Mouse (Mus musculus) neural tube, embryonic 11.5 days (tissue): ENCODE measurements around the gene Ptgfr. TPM values are rescaled to one million over a fixed set of nuclear protein-coding genes. Genes with fewer than 3 reads are reported as not detected.
A peak's percentile ranks its signal among the peaks of the same experiment; 100 is the strongest.

ENCODE experiments used
- ATAC-seq: fragments of 200-750 bp; cut with Nextera tagmentation; 2 replicates; pipeline ENCODE4 v1.8.0; 2017; ENCODE audit warnings: moderate number of reproducible peaks, mild to moderate bottlenecking, moderate TSS enrichment, moderate library complexity; ENCODE audit not compliant: insufficient read depth, low FRiP score, low TSS enrichment
- DNase-seq: peaks from one replicate; pipeline ENCODE4 v3.0.0-alpha.2; 2015; ENCODE audit warnings: low spot score
- H3K27ac ChIP-seq: fragments of 300-500 bp; sonication (generic); 2 replicates; pipeline ENCODE4 v1.5.1; 2014; ENCODE audit warnings: low read depth, mild to moderate bottlenecking, low read length
- H3K27me3 ChIP-seq: fragments of 300-500 bp; sonication (generic); 2 replicates; pipeline ENCODE4 v1.6.1; 2014; ENCODE audit warnings: mild to moderate bottlenecking, low read length, mixed read lengths; ENCODE audit not compliant: control insufficient read depth, insufficient read depth
- H3K36me3 ChIP-seq: fragments of 300-500 bp; sonication (generic); 2 replicates; pipeline ENCODE4 v1.6.1; 2014; ENCODE audit warnings: mild to moderate bottlenecking, low read length, moderate library complexity, mixed read lengths; ENCODE audit not compliant: control insufficient read depth, insufficient read depth
- H3K4me1 ChIP-seq: fragments of 300-500 bp; sonication (generic); 2 replicates; pipeline ENCODE4 v1.6.1; 2014; ENCODE audit warnings: low read length, mixed read lengths; ENCODE audit not compliant: control insufficient read depth, insufficient read depth
- H3K4me2 ChIP-seq: fragments of 300-500 bp; sonication (generic); 2 replicates; pipeline ENCODE4 v1.6.1; 2014; ENCODE audit warnings: low read depth, mild to moderate bottlenecking, moderate library complexity
- H3K4me3 ChIP-seq: fragments of 300-500 bp; sonication (generic); 2 replicates; pipeline ENCODE4 v1.5.1; 2014; ENCODE audit warnings: low read depth, low read length
- H3K9ac ChIP-seq: fragments of 300-500 bp; sonication (generic); 2 replicates; pipeline ENCODE4 v1.6.1; 2014; ENCODE audit warnings: mild to moderate bottlenecking, low read length
- H3K9me3 ChIP-seq: fragments of 300-500 bp; sonication (generic); 2 replicates; pipeline ENCODE4 v1.6.1; 2016; ENCODE audit warnings: low read length; ENCODE audit not compliant: control insufficient read depth
- WGBS: fragments of 180-500 bp; shearing (Covaris S2); extraction: QIAGEN DNeasy Blood & Tissue Kit; methylation state at CpG from one replicate; pipeline ENCODE4 v1.1.7; 2014; 5-methylcytosine and 5-hydroxymethylcytosine counted together
- polyA plus RNA-seq: library from polyadenylated mRNA; unstranded; fragments of >200 nt; fragmentation: Nextera tagmentation; extraction: Ambion mirVana; gene quantifications from 2 replicates; pipeline ENCODE4 v1.2.1, GENCODE M21; 2014

The Ptgfr gene
- polyA plus RNA-seq, 1 experiment from 2014 or later: 2.1 TPM

GRCm38 (mm10) chr3:151788622-151789021 is 48.8 kb downstream of the Ptgfr start:
- DNase-seq (no peak), ATAC-seq (0 out of 2 replicates have a peak, but pooled peaks have one; percentile 19)
- 77% methylated on average over 8 of the region's 8 CpGs for WGBS
- H3K4me1 ChIP-seq: no peaks in the 10 kb centered on the region
- H3K4me2 ChIP-seq: no peak overlapping the region
- no peaks in the 10 kb centered on the region for H3K27me3 ChIP-seq
- H3K4me3 ChIP-seq: no peak overlapping the region
- no peaks in the 10 kb centered on the region for H3K36me3 ChIP-seq
- H3K9me3 ChIP-seq: no peaks in the 10 kb centered on the region
- no peak overlapping the region for H3K9ac ChIP-seq
- H3K27ac ChIP-seq: no peak overlapping the region

- DNase-seq: peak; percentile 14
- 81% methylated on average over 4 of the region's 4 CpGs for WGBS
- no peaks in the 10 kb centered on the region for H3K4me1 ChIP-seq
Observed at GRCm38 (mm10) chr3:151775089-151775488, 62.3 kb downstream of the Ptgfr start.

GRCm38 (mm10) chr3:151771074-151771473 is 66.4 kb downstream of the Ptgfr start:
- no peaks in the 10 kb centered on the region for H3K36me3 ChIP-seq
- no peaks in the 10 kb centered on the region for H3K27me3 ChIP-seq
- no peak overlapping the region for H3K4me2 ChIP-seq
- H3K27ac ChIP-seq: no peak overlapping the region
- no peaks in the 10 kb centered on the region for H3K4me1 ChIP-seq
- H3K9me3 ChIP-seq: no peaks in the 10 kb centered on the region
- no peak overlapping the region for H3K9ac ChIP-seq
- 63% methylated on average over 3 of the region's 3 CpGs for WGBS
- ATAC-seq (no peak), DNase-seq (peak; percentile 19)
- H3K4me3 ChIP-seq: no peak overlapping the region

More at GRCm38 (mm10) chr3:151775089-151775488, 62.3 kb downstream of the Ptgfr start:
- no peak overlapping the region for H3K27ac ChIP-seq
- H3K4me2 ChIP-seq: no peak overlapping the region
- no peaks in the 10 kb centered on the region for H3K36me3 ChIP-seq
- no peaks in the 10 kb centered on the region for H3K27me3 ChIP-seq
- no peak overlapping the region for H3K9ac ChIP-seq
- no peaks in the 10 kb centered on the region for H3K9me3 ChIP-seq
- no peak for ATAC-seq
- no peak overlapping the region for H3K4me3 ChIP-seq

- ATAC-seq (no peak), DNase-seq (no peak)
- no peak within 1 kb of the TSS for H3K9ac ChIP-seq
- H3K27ac ChIP-seq: no peak within 1 kb of the TSS
- 89% methylated on average over 7 of the region's 7 CpGs for WGBS
- H3K4me2 ChIP-seq: no peak within 1 kb of the TSS
- H3K4me1 ChIP-seq: no peaks in the 10 kb centered on the region
- H3K27me3 ChIP-seq: no peaks in the 10 kb centered on the region
- H3K4me3 ChIP-seq: no peak within 1 kb of the TSS
- H3K36me3 ChIP-seq: no peaks in the 10 kb centered on the region
- H3K9me3 ChIP-seq: no peaks in the 10 kb centered on the region
Observed at GRCm38 (mm10) chr3:151749737-151750136, 87.7 kb downstream of the Ptgfr start, which contains the start of gene Ifi44. Gene Ifi44 (minus strand): TSS chr3:151749960.

- no peak overlapping the region for H3K4me3 ChIP-seq
- DNase-seq (no peak), ATAC-seq (no peak)
- H3K27ac ChIP-seq: no peak overlapping the region
- WGBS: 86% methylated on average over 1 of the region's 1 CpGs
- H3K9me3 ChIP-seq: no peaks in the 10 kb centered on the region
- no peaks in the 10 kb centered on the region for H3K4me1 ChIP-seq
- no peak overlapping the region for H3K9ac ChIP-seq
- H3K36me3 ChIP-seq: no peaks in the 10 kb centered on the region
- no peaks in the 10 kb centered on the region for H3K27me3 ChIP-seq
- no peak overlapping the region for H3K4me2 ChIP-seq
Observed at GRCm38 (mm10) chr3:151748514-151748913, 88.9 kb downstream of the Ptgfr start.

Other genes starting within 250 kb of the Ptgfr start
- gene Ifi44, start 87.7 kb downstream of the Ptgfr start, polyA plus RNA-seq: 0.11 TPM in 1 of 2 replicates, not detected in the other
- gene Ifi44l, start 74.7 kb downstream of the Ptgfr start, polyA plus RNA-seq: not detected in 2 replicates